Mouse (Mus musculus): ENCODE results near the gene Arhgap15. TPM values are rescaled to one million over a fixed set of nuclear protein-coding genes. Genes with fewer than 3 reads are reported as not detected.
A peak's percentile ranks its signal among the peaks of the same experiment; 100 is the strongest.

Gene Arhgap15
- total RNA-seq, 2 experiments from 2014 or later: 0.41 to 0.77 TPM

- no peak for DNase-seq
Observed at GRCm38 (mm10) chr2:44309124-44309523, 560.5 kb downstream of the Arhgap15 start.

- DNase-seq: no peak
Observed at GRCm38 (mm10) chr2:44309556-44309955, 560.9 kb downstream of the Arhgap15 start.

GRCm38 (mm10) chr2:44310095-44310748 is 561.6 kb downstream of the Arhgap15 start:
- no peak for DNase-seq

GRCm38 (mm10) chr2:44311216-44311615 is 562.6 kb downstream of the Arhgap15 start:
- DNase-seq: no peak

GRCm38 (mm10) chr2:44313573-44313972 is 564.9 kb downstream of the Arhgap15 start:
- DNase-seq: no peak

GRCm38 (mm10) chr2:44318436-44318835 is 569.8 kb downstream of the Arhgap15 start:
- no peak for DNase-seq

- no peak for DNase-seq
Observed at GRCm38 (mm10) chr2:44319479-44319878, 570.9 kb downstream of the Arhgap15 start.

GRCm38 (mm10) chr2:44323813-44324212 is 575.2 kb downstream of the Arhgap15 start:
- no peak for DNase-seq

- no peak for DNase-seq
Observed at GRCm38 (mm10) chr2:44333295-44333694, 584.7 kb downstream of the Arhgap15 start.

- peak; percentile 7 for DNase-seq
Observed at GRCm38 (mm10) chr2:44334006-44334405, 585.4 kb downstream of the Arhgap15 start.

GRCm38 (mm10) chr2:44334517-44334916 is 585.9 kb downstream of the Arhgap15 start:
- no peak for DNase-seq

GRCm38 (mm10) chr2:44336720-44337354 is 588.2 kb downstream of the Arhgap15 start:
- DNase-seq: no peak

GRCm38 (mm10) chr2:44338467-44338866 is 589.8 kb downstream of the Arhgap15 start:
- no peak for DNase-seq

GRCm38 (mm10) chr2:44341091-44341571 is 592.5 kb downstream of the Arhgap15 start:
- DNase-seq: no peak

GRCm38 (mm10) chr2:44344861-44345260 is 596.2 kb downstream of the Arhgap15 start:
- DNase-seq: no peak

GRCm38 (mm10) chr2:44345325-44345945 is 596.8 kb downstream of the Arhgap15 start:
- no peak for DNase-seq

- DNase-seq: no peak
Observed at GRCm38 (mm10) chr2:44346184-44346583, 597.6 kb downstream of the Arhgap15 start.

- DNase-seq: no peak
Observed at GRCm38 (mm10) chr2:44347781-44348180, 599.2 kb downstream of the Arhgap15 start.

- DNase-seq: no peak
Observed at GRCm38 (mm10) chr2:44349101-44349500, 600.5 kb downstream of the Arhgap15 start.

GRCm38 (mm10) chr2:44352885-44353284 is 604.3 kb downstream of the Arhgap15 start:
- no peak for DNase-seq

GRCm38 (mm10) chr2:44353594-44353993 is 605.0 kb downstream of the Arhgap15 start:
- no peak for DNase-seq

- no peak for DNase-seq
Observed at GRCm38 (mm10) chr2:44354786-44355185, 606.2 kb downstream of the Arhgap15 start.

GRCm38 (mm10) chr2:44355316-44355715 is 606.7 kb downstream of the Arhgap15 start:
- DNase-seq: peak; percentile 7
